Mouse (Mus musculus) retina, embryonic 14.5 days (tissue): ENCODE measurements around the gene Pla2g4e.
"Not testable (repeated sequence)": the region's sequence is repeated elsewhere in the genome, so short reads cannot be mapped to it uniquely, and the experiment has no call there.

ENCODE experiments used
- DNase-seq: peaks from one replicate; pipeline ENCODE4 v3.0.0-alpha.2; 2015; ENCODE audit warnings: low spot score

Gene Pla2g4e

DNA sequence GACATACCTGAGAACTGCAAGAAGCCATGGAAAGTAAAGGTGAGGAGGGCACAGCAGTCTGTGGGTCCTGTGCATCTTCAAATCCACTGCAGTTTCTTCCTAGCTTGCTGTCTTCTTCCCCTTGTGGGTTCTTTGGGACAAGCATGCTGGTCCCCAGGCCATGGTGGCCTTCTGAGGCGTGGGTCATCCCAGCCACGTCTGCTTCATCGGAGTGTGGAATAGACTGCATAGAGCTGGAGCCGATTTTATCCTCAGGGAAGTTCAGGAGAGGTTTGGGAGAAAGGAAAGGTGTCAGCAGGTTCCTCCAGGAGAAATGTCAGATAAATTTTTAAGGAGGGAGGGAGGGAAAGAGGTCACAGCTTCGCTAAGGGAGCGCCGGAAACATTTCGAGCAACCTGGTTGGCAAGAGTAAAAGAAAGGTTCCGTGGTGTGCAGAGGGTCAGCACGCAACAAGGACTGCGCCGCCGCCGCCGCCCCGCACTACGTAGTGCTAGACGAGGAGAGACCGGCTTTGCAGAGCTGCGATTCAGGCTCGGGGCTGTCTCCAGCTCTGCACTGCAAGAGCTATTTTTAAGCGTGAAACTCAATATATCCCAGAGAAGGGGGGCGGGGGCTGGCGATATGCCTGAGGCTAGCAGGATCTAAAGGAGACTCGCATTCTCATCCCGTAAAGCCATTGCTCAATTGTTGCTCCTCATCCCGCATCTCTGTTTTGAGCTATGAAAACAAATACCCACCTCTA is at the start of gene Pla2g4e:
Gene Pla2g4e (minus strand): TSS at position 657 of the 742 bp plus-strand sequence.
- peak; percentile 8 for DNase-seq

DNA sequence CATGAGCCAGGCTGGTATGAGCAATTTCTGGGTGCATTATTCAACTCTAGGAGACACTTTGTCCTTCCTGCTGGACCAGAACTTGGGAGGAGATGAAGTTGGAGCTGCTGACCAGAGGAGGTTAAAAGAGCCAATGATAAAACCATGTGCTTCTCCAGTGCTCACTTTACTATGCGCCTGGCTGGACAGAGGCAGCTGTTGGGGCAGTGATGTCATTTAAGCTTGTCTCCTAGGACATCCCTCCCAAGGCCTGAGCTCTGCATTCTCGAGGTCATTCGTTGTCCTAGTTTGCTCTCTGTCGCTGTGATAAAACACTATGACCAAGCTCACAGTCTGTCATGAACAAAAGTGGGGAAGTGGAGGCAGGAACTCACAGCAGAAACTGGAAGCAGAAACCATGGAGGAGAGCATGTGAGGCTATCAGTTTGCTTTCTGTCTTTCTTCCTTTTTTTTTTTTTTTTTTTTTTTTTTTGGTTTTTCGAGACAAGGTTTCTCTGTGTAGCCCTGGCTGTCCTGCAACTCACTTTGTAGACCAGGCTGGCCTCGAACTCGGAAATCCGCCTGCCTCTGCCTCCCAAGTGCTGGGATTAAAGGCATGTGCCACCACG is 46.4 kb upstream of the Pla2g4e start:
- DNase-seq, result no peak

DNA sequence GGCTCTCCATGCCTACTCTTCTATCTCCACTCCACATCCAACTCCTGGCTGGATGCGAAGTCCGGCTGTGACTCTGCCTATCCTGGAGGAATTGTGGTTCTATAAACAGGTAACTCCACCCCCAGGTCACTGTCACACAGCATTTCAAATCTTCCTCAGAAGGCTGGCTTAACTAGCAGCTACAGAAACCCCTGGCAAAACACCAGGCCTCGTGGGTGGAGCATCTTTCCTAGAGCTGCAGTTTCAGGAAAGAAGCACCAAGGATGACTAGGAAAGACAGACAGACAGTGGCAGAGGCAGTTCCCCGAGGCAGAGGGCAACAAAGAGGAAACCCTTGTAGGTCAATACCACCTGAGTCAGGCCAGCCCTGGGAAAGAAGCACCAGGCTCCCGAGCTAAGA is 43.9 kb upstream of the Pla2g4e start, which contains the start of gene Pla2g4d:
Gene Pla2g4d (minus strand): TSS at position 203 of the 400 bp plus-strand sequence.
- no peak for DNase-seq

DNA sequence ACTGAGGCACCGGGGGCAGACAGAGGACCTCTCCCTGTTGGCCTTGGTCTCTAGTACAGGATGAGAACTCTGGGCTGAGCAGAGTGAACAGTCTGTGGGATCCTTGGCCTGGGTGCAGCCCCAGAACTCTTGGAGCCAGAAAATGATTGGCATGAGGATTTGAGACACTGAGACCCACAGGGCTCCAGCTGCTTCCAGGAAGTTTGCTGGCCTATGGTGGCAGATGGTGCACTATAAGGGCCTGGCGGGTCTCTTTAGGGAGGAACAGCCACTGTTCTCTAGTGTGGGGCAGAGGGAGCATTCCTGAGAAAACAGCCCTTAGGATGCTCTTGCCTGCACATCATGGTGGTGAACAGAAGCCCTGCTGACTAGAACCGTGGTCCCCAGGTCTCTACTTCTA is 43.3 kb upstream of the Pla2g4e start:
- no peak for DNase-seq

DNA sequence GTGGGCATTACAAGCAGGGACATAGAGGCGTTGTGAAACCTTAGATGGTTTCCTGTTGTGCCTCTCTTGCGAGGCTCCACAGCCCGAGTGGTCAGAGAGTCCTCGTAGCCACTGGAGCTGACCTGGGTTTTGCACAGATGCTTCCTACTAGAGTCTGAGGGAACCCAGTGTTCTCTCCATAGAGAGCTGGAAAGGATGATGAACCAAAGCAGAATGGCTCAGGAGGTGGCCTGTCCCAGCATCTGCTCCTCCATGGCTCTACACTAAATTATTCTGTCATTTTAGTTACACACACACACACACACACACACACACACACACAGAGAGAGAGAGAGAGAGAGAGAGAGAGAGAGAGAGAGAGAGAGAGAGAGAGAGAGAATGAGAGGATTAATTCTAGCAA is 40.5 kb upstream of the Pla2g4e start:
- no peak for DNase-seq

DNA sequence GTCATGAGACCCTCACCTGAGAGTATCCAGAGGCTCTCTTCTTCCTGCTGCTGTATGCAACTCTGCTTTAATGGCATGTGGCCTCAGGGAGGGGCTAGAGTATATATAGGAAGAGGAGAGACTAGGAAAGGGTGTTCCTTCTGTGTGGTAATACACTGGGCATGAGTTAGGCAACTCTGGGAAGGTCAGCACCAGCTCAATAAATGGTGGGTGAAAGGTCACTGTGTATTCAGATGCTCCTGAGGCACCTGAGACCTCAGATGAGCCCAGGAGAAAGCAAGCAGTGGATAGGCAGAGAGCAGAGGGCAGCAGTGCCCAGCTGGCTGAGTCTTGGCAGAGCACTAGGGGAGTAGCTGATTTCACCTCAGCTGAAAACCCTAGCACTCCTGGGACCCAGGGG is 39.6 kb upstream of the Pla2g4e start:
- no peak for DNase-seq

DNA sequence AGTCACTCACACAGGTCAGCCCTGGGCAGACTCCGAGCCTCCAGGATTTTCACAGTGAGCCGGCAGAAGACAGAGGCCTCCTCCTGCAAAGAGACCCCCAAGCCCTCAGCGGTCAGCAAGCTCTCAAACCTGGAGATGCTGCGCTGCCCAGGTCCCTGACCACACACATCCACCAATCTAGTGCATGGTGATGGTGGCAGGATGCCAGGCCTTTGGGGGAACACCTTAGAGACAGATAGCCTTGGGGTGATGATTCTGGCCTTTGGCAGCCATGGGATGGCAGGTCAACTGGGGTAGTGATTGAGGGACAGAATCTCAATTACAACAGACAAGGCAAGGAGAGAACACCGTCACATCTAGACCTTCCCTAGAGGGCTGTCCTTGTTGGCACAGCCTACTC is 39.0 kb upstream of the Pla2g4e start:
- no peak for DNase-seq

DNA sequence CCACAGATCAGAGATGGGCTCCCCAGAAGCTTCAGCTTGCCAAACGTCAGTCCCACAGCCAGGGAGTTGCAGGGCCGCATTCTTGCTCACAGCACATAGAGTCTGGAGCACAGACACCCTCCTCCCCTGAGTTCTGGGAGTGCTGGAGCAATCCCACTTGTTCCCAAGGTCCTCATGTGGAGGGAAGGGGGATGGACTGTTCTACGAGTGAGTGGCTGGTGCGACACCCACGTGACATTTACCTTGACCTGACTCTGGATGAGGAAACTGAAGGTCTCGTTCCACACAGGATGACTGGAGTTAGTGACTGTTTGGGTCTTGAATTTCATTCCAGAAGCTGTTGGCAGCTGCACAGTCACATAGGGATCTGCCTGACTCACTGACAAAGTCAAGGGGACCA is 38.4 kb upstream of the Pla2g4e start:
- DNase-seq, result no peak

DNA sequence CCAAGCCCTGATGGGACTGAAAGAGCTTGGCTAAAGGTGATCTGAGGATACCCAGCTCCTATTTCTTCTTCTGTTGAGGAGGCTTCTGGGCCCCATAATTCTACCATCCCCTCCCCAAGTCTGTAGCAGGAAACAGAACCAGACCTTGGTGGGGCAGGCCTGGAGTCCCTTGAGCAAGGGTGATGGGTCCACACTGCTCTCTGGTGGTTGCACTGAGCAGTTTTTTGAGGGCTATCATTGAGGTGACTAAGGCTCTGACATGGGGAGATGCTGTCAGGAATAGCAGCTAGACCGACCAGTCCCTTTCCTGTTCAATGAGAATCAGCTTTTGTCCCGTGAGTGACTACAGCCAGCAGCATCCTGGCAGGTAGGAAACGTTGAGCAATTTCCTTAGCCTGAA is 36.1 kb upstream of the Pla2g4e start:
- no peak for DNase-seq

DNA sequence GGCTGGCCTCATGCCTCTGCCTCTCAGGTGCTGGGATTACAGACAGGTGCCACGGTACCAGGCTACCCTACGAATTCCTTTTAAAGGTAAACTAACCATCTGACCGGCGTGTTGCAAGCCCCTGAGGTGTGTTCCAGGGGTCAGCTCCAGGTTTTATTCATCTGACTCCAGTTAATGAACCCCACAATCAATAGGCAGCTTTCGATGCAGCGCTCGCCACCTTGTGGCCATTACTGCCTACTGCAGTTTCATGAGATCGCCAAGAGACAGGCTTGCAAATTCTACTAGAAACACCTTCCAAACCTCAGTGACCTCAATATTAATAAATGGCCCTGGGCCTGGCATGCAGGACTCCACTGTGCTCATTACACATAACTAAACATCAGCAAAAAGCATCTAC is 34.8 kb upstream of the Pla2g4e start:
- DNase-seq, result peak; percentile 83

DNA sequence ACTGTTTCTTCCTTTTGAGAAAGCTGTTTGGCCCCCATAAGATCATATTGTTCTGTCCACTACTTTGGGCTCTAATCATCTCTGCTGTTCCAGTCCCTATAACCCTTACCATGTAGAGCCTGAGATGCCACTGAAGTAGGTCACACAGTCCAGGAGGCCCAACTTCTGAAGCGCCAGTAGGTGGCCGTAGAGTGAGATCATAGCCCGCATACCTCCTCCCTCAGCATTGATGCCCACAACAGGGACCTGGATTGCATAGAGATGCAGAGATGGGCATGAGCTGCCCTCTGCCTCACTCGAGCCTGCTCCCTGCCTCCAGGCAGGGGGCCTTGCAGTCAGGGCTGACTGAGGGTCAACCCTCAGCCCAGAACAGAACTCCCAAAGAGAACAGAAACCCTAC is 31.8 kb upstream of the Pla2g4e start:
- DNase-seq, result no peak

DNA sequence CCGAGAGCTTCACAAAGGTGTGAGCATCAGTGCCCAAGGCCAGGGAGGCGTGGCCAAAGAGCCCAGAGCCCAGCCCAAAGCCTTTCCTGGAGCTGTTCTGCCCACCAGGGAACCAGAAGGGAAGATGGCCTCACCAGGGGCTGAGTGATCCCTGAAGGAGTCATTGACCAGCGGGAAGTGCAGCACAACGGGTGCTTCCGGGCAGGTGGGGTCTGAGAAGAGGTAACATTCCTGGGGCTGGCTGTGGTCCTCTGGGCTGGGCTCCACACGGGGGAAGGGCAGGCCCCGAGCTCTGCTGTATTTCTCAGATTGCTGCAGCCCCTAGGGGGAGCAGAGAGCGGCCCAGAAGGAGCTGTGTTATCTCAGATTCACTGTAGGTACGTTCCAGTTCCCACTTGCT is 23.5 kb upstream of the Pla2g4e start:
- DNase-seq, result peak; percentile 60

DNA sequence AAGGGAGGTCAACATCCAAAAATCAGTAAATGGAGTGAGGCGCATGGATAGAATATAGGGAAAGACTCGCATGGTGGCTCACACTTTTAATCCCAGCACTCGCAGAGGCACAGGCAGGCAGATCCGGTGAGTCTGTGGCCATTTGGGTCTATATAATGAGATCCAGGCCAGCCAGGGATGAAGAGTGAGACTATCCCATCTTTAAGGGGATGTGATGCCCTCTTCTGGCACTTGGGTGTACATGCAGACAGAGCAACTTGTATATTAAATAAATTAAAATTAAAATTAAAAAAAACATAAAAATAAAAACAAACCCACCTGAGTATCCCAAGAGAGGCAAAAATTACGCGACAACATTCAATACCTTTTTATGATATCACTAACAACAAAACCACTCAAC is 20.4 kb upstream of the Pla2g4e start:
- peak; percentile 41 for DNase-seq

DNA sequence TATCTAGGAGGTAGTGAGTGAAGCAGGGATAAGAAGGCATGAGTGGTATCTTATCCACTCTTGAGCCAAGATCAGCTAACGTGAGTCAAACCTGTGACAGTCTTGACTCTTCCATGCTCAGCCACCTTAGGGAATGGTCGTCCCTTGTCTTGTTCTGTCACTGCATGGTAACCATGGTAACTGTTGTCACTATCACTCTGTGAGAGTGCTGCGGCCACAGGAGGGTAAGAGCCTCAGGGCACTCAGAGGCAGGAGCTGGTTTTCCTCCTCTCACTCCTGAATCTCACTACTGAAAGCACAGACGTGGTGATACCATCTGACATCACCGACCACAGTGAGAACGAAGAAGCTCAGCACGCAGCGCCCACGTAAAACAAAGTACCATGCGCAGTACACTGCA is 19.7 kb upstream of the Pla2g4e start:
- DNase-seq, result peak; percentile 43

DNA sequence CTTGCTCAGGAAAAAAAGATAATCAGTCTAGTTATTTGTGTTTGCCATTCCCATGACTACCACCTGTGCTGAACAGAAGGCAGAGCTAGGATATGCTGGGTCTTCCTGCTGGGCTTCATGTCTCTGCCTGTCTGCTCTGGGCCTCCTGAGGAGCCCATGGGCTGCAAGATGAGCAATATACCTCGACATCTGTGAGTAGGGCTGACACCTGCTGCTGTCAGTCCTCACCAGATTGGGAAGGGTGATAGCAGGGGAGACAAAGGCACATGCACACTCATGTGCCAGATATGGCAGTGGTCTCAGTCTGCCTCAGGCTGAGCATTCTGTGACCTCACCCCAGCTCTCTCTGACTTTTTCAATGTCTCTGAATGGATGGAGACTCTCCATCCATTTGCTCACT is 17.7 kb upstream of the Pla2g4e start:
- DNase-seq, result no peak

DNA sequence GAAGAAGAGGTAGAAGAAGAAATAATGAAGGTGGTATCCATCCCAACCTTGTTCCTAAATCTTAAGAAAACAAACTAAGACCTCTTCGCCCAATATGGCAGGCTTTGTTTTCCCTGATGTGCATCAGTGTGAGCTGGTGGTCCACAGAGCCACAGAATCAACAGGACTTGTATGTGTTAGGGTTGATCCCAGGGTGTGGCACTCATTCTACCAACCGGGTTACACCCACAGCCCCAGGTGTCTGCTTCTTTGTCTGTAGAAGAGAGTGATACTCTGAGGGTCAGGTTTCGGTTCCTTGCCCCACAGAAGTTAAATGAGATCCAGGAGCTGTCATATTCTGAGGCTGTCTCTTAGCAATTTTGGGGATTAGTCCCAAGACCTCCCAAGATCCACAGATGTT is 16.2 kb upstream of the Pla2g4e start:
- DNase-seq, result no peak

DNA sequence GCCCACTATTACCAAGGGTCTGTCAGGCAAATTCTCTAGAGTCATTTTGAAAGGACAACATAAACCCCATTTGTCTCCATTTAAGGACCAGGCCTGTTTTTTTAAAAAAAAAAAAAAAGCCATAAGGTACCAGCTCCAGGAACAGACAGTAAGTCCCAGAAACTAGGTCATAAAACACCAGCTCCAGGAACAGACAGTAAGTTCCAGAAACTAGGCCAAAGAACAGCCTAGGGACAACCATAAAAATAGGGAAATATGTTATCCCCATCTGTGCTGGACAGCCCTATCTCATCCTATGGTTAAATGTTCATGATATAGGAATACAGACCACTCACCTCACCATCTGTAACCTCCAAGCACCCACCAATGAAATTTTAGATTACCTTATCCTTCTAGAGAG is 11.1 kb upstream of the Pla2g4e start:
- DNase-seq, result no peak

DNA sequence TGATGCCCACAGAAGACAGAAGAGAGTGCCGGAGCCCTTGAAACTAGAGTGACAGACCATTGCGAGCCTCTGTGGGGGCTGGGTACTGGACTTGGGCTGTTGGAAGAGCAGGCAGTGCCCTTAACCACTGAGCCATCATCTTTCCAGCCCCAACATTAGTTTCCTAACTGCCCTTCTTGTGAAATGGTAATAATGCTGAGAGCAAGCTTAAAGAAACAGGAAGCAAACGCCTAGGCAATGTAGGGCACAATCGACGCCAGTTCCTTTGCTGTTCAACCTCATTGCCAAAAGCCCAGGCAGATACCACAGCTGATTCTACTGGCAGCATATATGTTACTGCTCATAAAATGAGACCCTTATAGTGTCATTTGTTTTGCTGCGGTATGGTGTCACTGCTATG is 7.5 kb upstream of the Pla2g4e start:
- no peak for DNase-seq

DNA sequence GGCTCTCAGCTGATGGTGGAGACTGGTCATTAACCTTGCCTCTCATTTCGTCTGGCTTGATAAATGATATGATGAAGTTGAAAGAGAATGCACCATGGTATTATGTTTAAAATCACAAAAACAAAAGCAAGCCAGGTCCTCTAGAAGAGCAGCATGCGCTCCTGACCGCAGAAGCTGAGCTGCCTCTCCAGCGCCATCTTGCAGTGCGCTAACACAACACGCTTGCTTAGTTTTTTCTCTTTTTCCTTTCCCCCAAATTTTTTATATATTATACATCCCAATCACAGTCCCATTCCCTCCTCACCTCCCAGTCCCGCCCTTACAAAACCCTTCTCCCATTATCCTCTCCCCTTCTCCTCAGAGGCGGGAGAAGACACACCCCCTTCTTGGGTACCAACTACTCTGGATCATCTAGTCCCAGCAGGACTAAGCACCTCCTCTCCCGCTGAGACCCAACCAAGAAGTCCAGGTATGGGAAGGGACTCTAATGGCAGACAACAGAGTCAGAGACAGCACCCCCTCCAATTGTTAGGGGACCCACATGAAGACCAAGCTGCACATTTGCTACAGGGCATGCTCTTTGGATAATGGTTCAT is 384 bp upstream of the Pla2g4e start:
- peak; percentile 32 for DNase-seq

DNA sequence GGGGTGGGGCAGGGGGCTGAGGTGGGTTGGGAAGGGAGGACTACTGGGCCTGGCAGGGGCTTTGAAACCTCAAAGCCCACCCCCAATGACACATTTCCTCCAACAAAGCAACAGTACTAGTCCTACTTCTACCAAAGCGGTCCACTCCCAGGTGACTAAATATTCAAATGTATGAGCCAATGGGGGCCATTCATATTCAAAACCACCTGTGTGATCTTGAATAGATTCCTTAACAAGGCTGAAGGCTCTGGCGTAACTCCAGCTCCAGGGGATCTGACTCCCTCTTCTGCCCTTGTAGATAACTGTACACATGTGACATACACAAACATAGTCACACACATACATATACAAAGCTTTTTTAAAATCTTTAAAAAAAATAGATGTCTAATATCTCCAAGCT is 1.1 kb downstream of the Pla2g4e start:
- DNase-seq, result no peak

DNA sequence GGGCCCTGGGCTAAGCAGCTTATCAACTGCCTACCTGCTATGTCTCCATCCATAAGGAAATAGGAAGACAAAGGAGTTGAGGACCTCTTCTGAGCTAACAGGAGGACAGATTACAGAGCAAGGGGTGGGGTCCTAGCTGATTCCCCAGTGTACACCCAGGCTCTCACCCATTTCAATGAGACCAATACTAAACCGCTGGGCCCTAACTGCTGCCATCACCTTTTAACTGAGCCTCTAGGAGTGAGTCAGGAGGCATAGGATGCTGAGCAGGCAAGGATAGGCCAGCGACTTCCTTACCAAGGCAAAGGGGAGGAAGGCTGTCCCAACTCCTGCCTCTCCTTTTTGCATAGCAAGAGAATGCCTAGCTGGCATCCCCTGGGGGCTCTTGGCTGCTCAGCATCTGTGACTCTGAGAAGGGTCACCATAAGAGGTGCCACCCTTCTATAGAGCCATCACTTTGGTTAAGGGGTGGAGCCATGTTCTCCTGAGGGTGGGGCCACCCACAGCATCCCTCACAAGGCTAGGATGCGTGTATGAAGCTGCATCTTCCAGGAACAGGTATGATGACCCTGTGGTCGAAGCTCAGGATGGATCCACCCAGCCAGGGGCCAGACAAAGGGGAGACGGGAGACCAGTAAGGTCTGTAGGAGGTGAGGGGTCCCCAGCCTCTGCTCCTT is 2.2 kb downstream of the Pla2g4e start:
- DNase-seq, result no peak

DNA sequence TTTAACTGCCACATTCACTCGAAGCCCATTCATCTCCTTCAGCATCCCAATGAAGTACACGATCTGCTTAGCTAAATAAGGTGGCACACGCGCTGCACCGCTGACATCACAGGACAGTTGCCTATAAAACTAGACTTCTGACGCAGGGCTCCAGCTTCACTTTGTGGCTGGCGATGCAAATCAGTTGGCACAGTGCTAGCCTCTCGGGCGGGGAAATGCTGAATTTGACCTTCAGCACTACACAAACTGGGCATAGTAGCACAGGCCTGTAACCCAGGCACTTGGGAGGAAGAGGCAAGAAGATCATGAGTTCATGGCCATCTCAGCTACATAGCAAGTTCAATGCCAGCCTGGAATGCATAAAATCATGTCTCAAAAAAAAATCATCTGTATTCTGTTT is 6.4 kb downstream of the Pla2g4e start:
- DNase-seq, result not testable (repeated sequence)

DNA sequence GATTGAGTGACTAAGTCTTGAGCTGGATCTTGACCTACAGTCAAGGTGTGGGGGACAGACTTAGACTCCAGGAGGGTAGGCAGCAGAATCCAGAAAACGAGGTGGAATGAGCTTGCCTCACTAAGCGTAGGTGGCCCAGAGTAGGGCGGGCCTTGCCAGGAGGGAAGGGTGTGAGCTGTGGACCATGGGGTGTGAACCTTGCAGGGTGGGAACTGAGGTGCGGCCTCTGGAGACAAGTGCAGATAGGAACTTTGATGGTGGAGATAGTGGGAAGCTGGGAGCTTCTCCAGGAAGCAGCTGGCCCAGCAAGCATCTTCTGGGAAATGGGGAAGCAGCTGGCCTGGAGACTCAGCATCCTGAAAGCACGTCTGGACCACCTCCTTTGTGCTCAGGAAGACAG is 7.4 kb downstream of the Pla2g4e start:
- DNase-seq, result no peak
